In genomic region chr17:33032900-33033891, GRCm38 (mm10) we compare ENCODE assay signal across 8 mouse cellular contexts. TPM values are rescaled to one million over a fixed set of nuclear protein-coding genes. Genes with fewer than 3 reads are reported as not detected.
DNase-seq lines count a peak whose midpoint lies in the region; ATAC-seq lines count a peak whose summit lies in the region.

TSS of gene Zfp763 (minus strand) at chr17:33033402.

- H3K4me3 ChIP-seq in hindbrain, embryonic 13.5 days: peak within 1 kb of the TSS; percentile 85

- H3K27ac ChIP-seq in hindbrain, embryonic 13.5 days: peak within 1 kb of the TSS; percentile 94

- 3% methylated on average over 27 of the region's 27 CpGs for WGBS in hindbrain, embryonic 13.5 days

- H3K9me3 ChIP-seq in hindbrain, embryonic 13.5 days: no peaks in the 10 kb centered on the region

- H3K27me3 ChIP-seq in hindbrain, embryonic 13.5 days: no peaks in the 10 kb centered on the region

- DNase-seq in R1 (ENCODE audit: low read depth, low spot score): peak; percentile 97
- peak; percentile 85 to 87 for DNase-seq in cerebellum, postnatal 14 days
- peak; percentile 75 to 76 for DNase-seq in frontal cortex, postnatal 14 days (ENCODE audit: low spot score in 2 of 2)
- peak; percentile 52 to 54 for DNase-seq in layer of hippocampus, postnatal 25 days (ENCODE audit: extremely low spot score in 1 of 2, low spot score in 1 of 2)
- peak; percentile 74 for DNase-seq in lung, postnatal 25 days (ENCODE audit: low spot score)
- peak; percentile 90 for DNase-seq in retina, embryonic 14.5 days (ENCODE audit: low spot score)
- DNase-seq in thymus, postnatal 4 days: peak; percentile 78

- ATAC-seq in hindbrain, embryonic 13.5 days (ENCODE audit: low FRiP score): peak; percentile 100

- peaks cover 6% of the 10 kb centered on the region; the same call in 1 of the 2 replicates for H3K36me3 ChIP-seq in hindbrain, embryonic 13.5 days

- H3K9ac ChIP-seq in hindbrain, embryonic 13.5 days: peak within 1 kb of the TSS; percentile 95

- peaks cover 7% of the 10 kb centered on the region for H3K4me1 ChIP-seq in hindbrain, embryonic 13.5 days (replicated peaks)

- H3K4me2 ChIP-seq in hindbrain, embryonic 13.5 days: peak within 1 kb of the TSS; percentile 59

RNA-seq across cellular contexts. Expression of gene Zfp763, which starts in this region (rescaled TPM):
- 25.5 and 26.5 TPM in 2 replicates for polyA plus RNA-seq in hindbrain, embryonic 13.5 days (2015; fragmentation: Nextera tagmentation; extraction: Ambion mirVana)
- total RNA-seq in layer of hippocampus, postnatal 25 days (2021): 10 to 100 TPM; 19.9 to 22.4 TPM

Comparison
In these comparisons a context has a peak if more than half of its experiments do, and no peak if none do; other contexts are left out.
1. Peak in every context shown above with its lines: DNase-seq, ATAC-seq, H3K4me3 ChIP-seq and H3K27ac ChIP-seq.